Mouse (Mus musculus): Measurements from ENCODE around the gene Nms.
A peak's percentile ranks its signal among the peaks of the same experiment; 100 is the strongest.

Gene Nms

GRCm38 (mm10) chr1:38938849-38939248 is at the start of gene Nms:
Gene Nms, plus strand, starts transcription at chr1:38939149.
- no peak for DNase-seq (ENCODE audit: extremely low read depth, insufficient read length, low spot score)

- no peak for DNase-seq (ENCODE audit: extremely low read depth, insufficient read length, low spot score)
Measured at GRCm38 (mm10) chr1:38891444-38891843, 47.5 kb upstream of the Nms start.

- no peak for DNase-seq (ENCODE audit: extremely low read depth, insufficient read length, low spot score)
Measured at GRCm38 (mm10) chr1:38893081-38893480, 45.9 kb upstream of the Nms start.

- no peak for DNase-seq (ENCODE audit: extremely low read depth, insufficient read length, low spot score)
Measured at GRCm38 (mm10) chr1:38897431-38898248, 41.3 kb upstream of the Nms start, which contains the start of gene Chst10. Gene Chst10, minus strand, starts transcription at chr1:38898161.

GRCm38 (mm10) chr1:38902571-38902970 is 36.4 kb upstream of the Nms start:
- DNase-seq (ENCODE audit: extremely low read depth, insufficient read length, low spot score), result no peak

- DNase-seq (ENCODE audit: extremely low read depth, insufficient read length, low spot score), result no peak
Measured at GRCm38 (mm10) chr1:38903985-38904384, 35.0 kb upstream of the Nms start.

GRCm38 (mm10) chr1:38928996-38929395 is 10.0 kb upstream of the Nms start:
- DNase-seq (ENCODE audit: extremely low read depth, insufficient read length, low spot score), result no peak

GRCm38 (mm10) chr1:38929468-38929867 is 9.5 kb upstream of the Nms start:
- DNase-seq (ENCODE audit: extremely low read depth, insufficient read length, low spot score), result no peak

- DNase-seq (ENCODE audit: extremely low read depth, insufficient read length, low spot score), result no peak
Measured at GRCm38 (mm10) chr1:38930767-38931166, 8.2 kb upstream of the Nms start.

GRCm38 (mm10) chr1:38934668-38935067 is 4.3 kb upstream of the Nms start:
- peak; percentile 5 for DNase-seq (ENCODE audit: extremely low read depth, insufficient read length, low spot score)

- no peak for DNase-seq (ENCODE audit: extremely low read depth, insufficient read length, low spot score)
Measured at GRCm38 (mm10) chr1:38936780-38937179, 2.2 kb upstream of the Nms start.

GRCm38 (mm10) chr1:38939608-38940007 is 659 bp downstream of the Nms start:
- DNase-seq (ENCODE audit: extremely low read depth, insufficient read length, low spot score), result peak; percentile 6

GRCm38 (mm10) chr1:38956457-38956856 is 17.5 kb downstream of the Nms start:
- no peak for DNase-seq (ENCODE audit: extremely low read depth, insufficient read length, low spot score)

GRCm38 (mm10) chr1:38969116-38969515 is 30.2 kb downstream of the Nms start:
- no peak for DNase-seq (ENCODE audit: extremely low read depth, insufficient read length, low spot score)

- no peak for DNase-seq (ENCODE audit: extremely low read depth, insufficient read length, low spot score)
Measured at GRCm38 (mm10) chr1:38971712-38972111, 32.8 kb downstream of the Nms start.

GRCm38 (mm10) chr1:38972986-38973592 is 34.1 kb downstream of the Nms start:
- DNase-seq (ENCODE audit: extremely low read depth, insufficient read length, low spot score), result peak; percentile 47

GRCm38 (mm10) chr1:38979953-38980352 is 41.0 kb downstream of the Nms start:
- DNase-seq (ENCODE audit: extremely low read depth, insufficient read length, low spot score), result peak; percentile 72

- DNase-seq (ENCODE audit: extremely low read depth, insufficient read length, low spot score), result no peak
Measured at GRCm38 (mm10) chr1:38983870-38984269, 44.9 kb downstream of the Nms start.

GRCm38 (mm10) chr1:38985308-38985707 is 46.4 kb downstream of the Nms start, which contains the start of gene Pdcl3:
Gene Pdcl3, plus strand, starts transcription at chr1:38985608.
- DNase-seq (ENCODE audit: extremely low read depth, insufficient read length, low spot score), result no peak

- peak; percentile 98 for DNase-seq (ENCODE audit: extremely low read depth, insufficient read length, low spot score)
Measured at GRCm38 (mm10) chr1:38987080-38987864, 48.3 kb downstream of the Nms start.

- DNase-seq (ENCODE audit: extremely low read depth, insufficient read length, low spot score), result no peak
Measured at GRCm38 (mm10) chr1:38987865-38988211, 48.9 kb downstream of the Nms start.

Data from 3134 (cell line).